Mouse (Mus musculus): Measurements from ENCODE around the gene Dscaml1. TPM values are rescaled to one million over a fixed set of nuclear protein-coding genes. Genes with fewer than 3 reads are reported as not detected.

Dscaml1 gene
- polyA plus RNA-seq, 1 experiment from 2014 or later: 0.79 TPM

GRCm38 (mm10) chr9:45610336-45611060, 184.1 kb downstream of the Dscaml1 start:
- Histone ChIP-seq H3K4me1 (peaks cover 28% of the 10 kb centered on the region), H3K27me3 (ENCODE audit: poor library complexity, severe bottlenecking) (no peaks in the 10 kb centered on the region), H3K9me3 (no peaks in the 10 kb centered on the region), H3K27ac (no peak overlapping the region), H3K4me3 (no peak overlapping the region), H3K36me3 (replicated peaks) (no peaks in the 10 kb centered on the region)
- whole genome bisulfite sequencing: 74% methylated on average over 11 of the region's 11 CpGs
- DNase-seq (ENCODE audit: extremely low spot score, low spot score): no peak

- H3K9me3 ChIP-seq: no peaks in the 10 kb centered on the region
- no peaks in the 10 kb centered on the region for H3K36me3 ChIP-seq (replicated peaks)
- H3K4me1 ChIP-seq: peaks cover 30% of the 10 kb centered on the region
- no peak overlapping the region for H3K4me3 ChIP-seq
- no peak overlapping the region for H3K27ac ChIP-seq
- DNase-seq (ENCODE audit: extremely low spot score, low spot score): no peak
- no peaks in the 10 kb centered on the region for H3K27me3 ChIP-seq (ENCODE audit: poor library complexity, severe bottlenecking)
- WGBS: 75% methylated on average over 1 of the region's 1 CpGs
Observed at GRCm38 (mm10) chr9:45614616-45615015, 188.2 kb downstream of the Dscaml1 start.

GRCm38 (mm10) chr9:45617889-45618288, 191.5 kb downstream of the Dscaml1 start:
- peaks cover 28% of the 10 kb centered on the region for H3K4me1 ChIP-seq
- H3K4me3 ChIP-seq: no peak overlapping the region
- H3K27ac ChIP-seq: no peak overlapping the region
- WGBS: 98% methylated on average over 10 of the region's 10 CpGs
- H3K9me3 ChIP-seq: no peaks in the 10 kb centered on the region
- H3K36me3 ChIP-seq (replicated peaks): no peaks in the 10 kb centered on the region
- no peak for DNase-seq (ENCODE audit: extremely low spot score, low spot score)
- H3K27me3 ChIP-seq (ENCODE audit: poor library complexity, severe bottlenecking): no peaks in the 10 kb centered on the region

DNA sequence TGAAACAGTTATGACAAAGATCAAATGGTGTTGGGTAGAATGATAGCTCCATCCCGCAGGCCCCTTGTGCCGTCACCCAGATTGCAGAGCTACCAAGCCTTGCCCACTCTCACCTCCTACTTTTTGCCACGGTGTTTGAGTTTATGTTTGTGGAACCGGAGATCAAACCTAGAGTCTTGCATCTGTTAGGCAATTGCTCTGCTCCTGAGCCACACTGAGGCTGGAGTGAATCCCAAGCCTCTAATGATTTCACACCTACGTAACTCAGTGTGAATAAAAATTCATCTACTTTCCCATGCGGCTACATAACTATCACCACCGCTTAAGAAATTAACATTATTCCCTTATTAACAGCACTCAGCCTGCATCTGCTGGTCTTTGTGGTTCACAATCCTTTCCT, 192.0 kb downstream of the Dscaml1 start:
- Histone ChIP-seq H3K4me1 (peaks cover 28% of the 10 kb centered on the region), H3K27me3 (ENCODE audit: poor library complexity, severe bottlenecking) (no peaks in the 10 kb centered on the region), H3K4me3 (no peak overlapping the region), H3K27ac (no peak overlapping the region), H3K36me3 (replicated peaks) (no peaks in the 10 kb centered on the region), H3K9me3 (no peaks in the 10 kb centered on the region)
- DNase-seq (ENCODE audit: extremely low spot score, low spot score): no peak
- 93% methylated on average over 7 of the region's 7 CpGs for WGBS

DNA sequence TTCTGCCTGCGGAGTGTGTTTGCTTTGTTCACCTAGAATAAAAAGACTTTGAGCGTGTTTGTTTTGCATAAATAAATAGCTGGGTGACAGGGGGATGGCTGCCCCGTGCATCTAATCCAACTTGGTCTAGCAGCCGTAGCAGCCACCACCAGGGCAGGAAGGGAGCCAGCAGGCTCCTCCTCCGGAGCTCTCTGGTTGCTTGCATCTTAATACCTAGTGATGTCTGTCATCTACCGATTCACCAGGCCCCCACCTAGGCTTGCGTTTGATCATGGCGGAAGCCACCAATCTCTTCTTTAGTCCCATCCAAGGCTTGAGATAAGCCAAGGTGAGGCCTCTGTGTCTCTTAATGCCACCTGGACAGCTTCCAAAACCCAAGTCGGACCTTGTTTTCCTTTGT, 193.6 kb downstream of the Dscaml1 start:
- Histone ChIP-seq H3K36me3 (replicated peaks) (no peaks in the 10 kb centered on the region), H3K4me1 (peaks cover 27% of the 10 kb centered on the region), H3K27ac (no peak overlapping the region), H3K9me3 (no peaks in the 10 kb centered on the region), H3K27me3 (ENCODE audit: poor library complexity, severe bottlenecking) (no peaks in the 10 kb centered on the region), H3K4me3 (no peak overlapping the region)
- WGBS: 68% methylated on average over 9 of the region's 9 CpGs
- DNase-seq (ENCODE audit: extremely low spot score, low spot score): no peak

DNA sequence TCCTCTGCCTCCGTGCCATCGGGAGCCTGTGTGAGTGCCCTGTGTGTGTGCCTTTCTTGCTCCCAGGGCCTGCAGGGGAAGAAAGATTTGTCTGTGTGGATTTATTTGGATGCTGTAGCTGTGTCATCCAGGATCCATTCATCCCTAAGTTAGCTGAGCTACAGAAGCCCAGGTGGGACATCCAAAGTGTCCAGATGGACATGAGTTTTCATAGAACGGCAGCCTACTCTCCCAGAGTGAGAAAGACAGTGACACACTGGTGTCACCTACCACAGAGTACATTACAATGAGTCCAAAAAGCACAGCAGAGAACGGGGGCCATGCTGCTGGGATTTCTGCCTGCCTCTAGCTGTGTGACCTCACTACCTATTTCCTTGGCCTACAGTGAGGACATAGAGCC, 194.5 kb downstream of the Dscaml1 start:
- Histone ChIP-seq H3K36me3 (replicated peaks) (no peaks in the 10 kb centered on the region), H3K27ac (0 out of 2 replicates have a peak overlapping the region, but pooled peaks have one; percentile 9), H3K9me3 (no peaks in the 10 kb centered on the region), H3K27me3 (ENCODE audit: poor library complexity, severe bottlenecking) (no peaks in the 10 kb centered on the region), H3K4me3 (no peak overlapping the region), H3K4me1 (peaks cover 21% of the 10 kb centered on the region)
- WGBS: 93% methylated on average over 4 of the region's 4 CpGs
- DNase-seq (ENCODE audit: extremely low spot score, low spot score): no peak

GRCm38 (mm10) chr9:45625889-45626446, 199.5 kb downstream of the Dscaml1 start:
- peak overlapping the region; percentile 58; the same call in 1 of the 2 replicates for H3K27ac ChIP-seq
- no peaks in the 10 kb centered on the region for H3K9me3 ChIP-seq
- H3K4me3 ChIP-seq: no peak overlapping the region
- H3K27me3 ChIP-seq (ENCODE audit: poor library complexity, severe bottlenecking): no peaks in the 10 kb centered on the region
- H3K36me3 ChIP-seq (replicated peaks): no peaks in the 10 kb centered on the region
- no peak for DNase-seq (ENCODE audit: extremely low spot score, low spot score)
- 59% methylated on average over 6 of the region's 6 CpGs for WGBS
- H3K4me1 ChIP-seq: peaks cover 13% of the 10 kb centered on the region

DNA sequence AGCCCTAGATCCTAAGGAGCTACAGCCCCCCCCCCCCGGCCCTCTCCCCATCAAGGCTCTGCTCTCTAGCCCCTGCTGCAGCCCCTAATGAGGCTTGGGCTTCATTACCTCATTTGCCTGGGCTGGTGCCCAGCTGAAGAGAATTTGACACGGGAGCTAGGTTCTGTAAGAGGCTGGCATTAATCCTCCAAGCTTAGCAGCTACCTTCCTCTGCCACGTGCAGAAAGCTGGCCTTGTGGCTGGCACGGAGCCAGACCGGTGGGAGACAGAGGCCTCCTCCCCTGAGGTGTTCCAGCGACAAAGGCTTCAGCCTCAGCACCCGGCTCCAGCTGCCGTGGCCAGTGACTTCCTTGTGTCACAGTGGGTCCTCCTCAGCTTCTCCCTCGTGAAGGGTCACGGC, 206.1 kb downstream of the Dscaml1 start:
- DNase-seq (ENCODE audit: extremely low spot score, low spot score): no peak
- Histone ChIP-seq H3K4me1 (peaks cover 24% of the 10 kb centered on the region), H3K27ac (peak overlapping the region; percentile 67; the same call in 1 of the 2 replicates), H3K4me3 (no peak overlapping the region), H3K36me3 (replicated peaks) (no peaks in the 10 kb centered on the region), H3K9me3 (no peaks in the 10 kb centered on the region), H3K27me3 (ENCODE audit: poor library complexity, severe bottlenecking) (no peaks in the 10 kb centered on the region)
- 81% methylated on average over 10 of the region's 10 CpGs for WGBS

DNA sequence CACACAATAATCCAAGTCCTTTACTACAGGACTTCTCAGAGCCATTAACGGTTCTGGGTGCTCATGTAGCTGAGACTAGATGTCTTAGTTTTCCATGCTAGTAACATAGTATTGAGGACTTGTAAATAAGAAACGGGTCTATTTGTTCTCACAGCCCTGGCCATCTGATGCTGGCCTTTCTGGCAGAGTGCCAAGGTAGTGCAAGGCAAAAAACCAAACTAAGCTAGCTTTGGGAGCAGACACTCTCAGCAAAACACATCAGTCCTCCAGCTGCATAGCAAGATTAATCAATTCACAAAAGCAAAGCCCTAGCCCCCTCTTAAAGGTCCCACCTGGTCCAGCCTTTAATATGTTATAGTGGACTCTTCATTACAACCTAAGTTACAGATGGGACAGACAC, 206.6 kb downstream of the Dscaml1 start:
- Histone ChIP-seq H3K4me3 (no peak overlapping the region), H3K36me3 (replicated peaks) (no peaks in the 10 kb centered on the region), H3K27me3 (ENCODE audit: poor library complexity, severe bottlenecking) (no peaks in the 10 kb centered on the region), H3K27ac (peak overlapping the region; percentile 67; the same call in 1 of the 2 replicates), H3K9me3 (no peaks in the 10 kb centered on the region), H3K4me1 (peaks cover 25% of the 10 kb centered on the region)
- 81% methylated on average over 2 of the region's 2 CpGs for WGBS
- no peak for DNase-seq (ENCODE audit: extremely low spot score, low spot score)

DNA sequence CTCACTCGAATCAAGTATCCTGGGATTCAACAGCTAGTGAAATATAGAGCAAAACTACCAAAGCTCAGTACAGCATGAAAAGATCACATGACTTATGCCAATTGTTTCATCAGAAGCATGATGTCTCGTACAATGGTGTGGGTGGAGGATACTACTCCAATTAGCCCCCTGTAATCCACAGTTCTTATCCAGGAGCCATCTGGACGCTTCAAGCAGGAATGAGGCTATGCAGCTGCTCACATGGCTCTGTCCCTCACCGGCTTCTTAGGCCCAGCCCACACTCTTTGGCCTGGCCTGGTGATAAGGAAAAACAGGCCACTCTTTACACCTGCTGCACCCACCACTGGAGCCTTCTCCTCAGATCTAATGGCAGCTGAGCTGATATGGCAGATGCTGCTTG, 208.6 kb downstream of the Dscaml1 start:
- 91% methylated on average over 4 of the region's 4 CpGs for WGBS
- no peak overlapping the region for H3K4me3 ChIP-seq

DNA sequence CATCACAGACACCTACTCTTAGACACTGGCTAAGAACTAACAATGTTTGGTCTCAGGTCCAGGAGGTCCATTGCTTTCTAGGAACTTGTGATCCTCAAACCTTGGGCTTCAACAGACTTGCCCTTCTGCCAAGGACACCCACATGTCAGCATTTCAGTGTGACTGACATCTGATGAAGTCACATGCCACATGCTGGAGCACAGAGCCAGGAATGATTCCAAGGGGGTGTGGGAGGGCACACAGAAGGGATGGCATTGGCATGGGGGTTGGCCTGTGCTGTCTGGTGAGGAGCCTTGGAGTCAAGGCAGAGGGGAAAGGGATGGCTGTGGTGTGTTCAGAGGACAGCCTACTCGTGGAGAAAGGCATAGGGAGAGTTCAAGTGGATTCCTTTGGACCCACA, 210.9 kb downstream of the Dscaml1 start:
- no peak for DNase-seq (ENCODE audit: extremely low spot score, low spot score)
- Histone ChIP-seq H3K36me3 (replicated peaks) (no peaks in the 10 kb centered on the region), H3K27me3 (ENCODE audit: poor library complexity, severe bottlenecking) (no peaks in the 10 kb centered on the region), H3K9me3 (no peaks in the 10 kb centered on the region), H3K4me3 (no peak overlapping the region), H3K4me1 (peaks cover 25% of the 10 kb centered on the region), H3K27ac (no peak overlapping the region)
- 65% methylated on average over 1 of the region's 1 CpGs for WGBS

More for the DNA sequence above, 208.6 kb downstream of the Dscaml1 start:
- no peaks in the 10 kb centered on the region for H3K9me3 ChIP-seq
- H3K36me3 ChIP-seq (replicated peaks): no peaks in the 10 kb centered on the region
- peaks cover 30% of the 10 kb centered on the region for H3K4me1 ChIP-seq
- H3K27ac ChIP-seq: no peak overlapping the region
- no peak for DNase-seq (ENCODE audit: extremely low spot score, low spot score)
- H3K27me3 ChIP-seq (ENCODE audit: poor library complexity, severe bottlenecking): no peaks in the 10 kb centered on the region

DNA sequence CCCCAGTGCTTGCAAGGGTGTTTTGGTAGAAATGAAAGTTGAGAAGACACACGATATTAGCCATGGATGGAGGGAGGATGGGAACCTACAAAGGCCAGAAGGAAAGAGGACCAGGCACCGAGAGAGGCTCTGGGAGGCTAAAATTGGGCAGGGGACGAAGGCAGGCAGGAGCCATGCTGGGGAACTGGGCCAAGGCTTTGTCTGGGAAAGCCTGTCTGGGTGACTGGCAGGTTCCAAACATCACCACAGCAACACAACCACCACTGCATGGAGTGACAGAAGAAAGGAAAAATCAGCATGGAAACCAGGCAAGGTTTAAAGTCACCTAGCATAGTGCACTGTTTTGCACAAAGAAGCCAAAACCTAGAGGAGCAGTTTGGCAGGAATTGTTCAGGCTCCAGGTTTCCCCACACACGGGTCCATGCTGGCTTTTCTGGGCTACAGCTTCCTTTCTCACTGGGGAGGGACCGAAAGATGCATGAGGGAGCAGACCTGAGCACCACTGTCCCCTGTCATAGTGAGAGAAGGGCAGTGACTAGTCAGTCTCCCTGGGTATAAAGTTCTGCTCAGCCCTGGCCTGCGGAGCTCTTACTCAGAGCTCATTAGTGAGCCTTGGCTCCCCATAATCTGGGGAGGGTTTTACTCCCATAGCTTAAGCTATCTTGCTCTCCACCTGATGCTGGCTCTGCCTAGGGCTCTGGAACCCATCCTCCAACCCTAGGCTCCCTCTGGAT, 211.9 kb downstream of the Dscaml1 start:
- Histone ChIP-seq H3K36me3 (replicated peaks) (no peaks in the 10 kb centered on the region), H3K9me3 (no peaks in the 10 kb centered on the region), H3K27ac (0 out of 2 replicates have a peak overlapping the region, but pooled peaks have one; percentile 25), H3K4me3 (no peak overlapping the region), H3K4me1 (peaks cover 16% of the 10 kb centered on the region), H3K27me3 (ENCODE audit: poor library complexity, severe bottlenecking) (no peaks in the 10 kb centered on the region)
- 83% methylated on average over 6 of the region's 6 CpGs for WGBS
- no peak for DNase-seq (ENCODE audit: extremely low spot score, low spot score)

Data from forebrain, embryonic 10.5 days (tissue).